Mouse (Mus musculus): ENCODE measurements around the gene Vamp3. TPM values are rescaled to one million over a fixed set of nuclear protein-coding genes. Genes with fewer than 3 reads are reported as not detected.

Vamp3 gene
- total RNA-seq, 1 experiment from 2014 or later, result 86.8 TPM

DNA sequence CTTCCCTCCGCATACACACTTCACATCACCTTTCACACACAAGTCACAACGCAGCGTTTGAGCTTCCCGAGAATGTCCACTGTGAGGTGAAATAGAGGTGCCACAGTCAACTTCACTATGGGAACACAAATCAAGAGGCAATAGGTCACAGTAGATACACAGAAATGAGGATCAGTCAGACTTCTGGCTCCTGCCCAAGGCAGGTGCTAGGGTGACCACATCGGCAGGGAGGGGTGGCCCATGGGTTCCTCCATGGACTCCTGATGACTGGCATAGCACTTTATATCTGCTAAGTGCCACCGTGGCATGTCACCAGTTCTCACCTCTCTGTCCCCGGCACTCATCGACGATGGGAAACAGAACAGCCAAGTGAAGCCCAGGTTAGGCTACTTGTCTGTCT, 59.1 kb downstream of the Vamp3 start:
- no peak for ATAC-seq (replicated peaks in 1 of 2; ENCODE audit: insufficient read depth in 1 of 2, low FRiP score in 2 of 2, low TSS enrichment in 1 of 2, low read depth in 1 of 2, poor library complexity in 2 of 2, severe bottlenecking in 2 of 2)

Other genes with a start within 250 kb of the Vamp3 start
- 2.1 and 2.5 TPM in 2 replicates for gene Errfi1, start 204.0 kb downstream of the Vamp3 start, total RNA-seq (2017)
- gene Park7, start 143.5 kb downstream of the Vamp3 start, total RNA-seq (2017), result 354 and 401 TPM in 2 replicates
- 1.3 TPM in 1 of 2 replicates, not detected in the other for gene Tnfrsf9, start 143.4 kb downstream of the Vamp3 start, total RNA-seq (2017)
- not detected in 2 replicates for gene Uts2, start 60.9 kb downstream of the Vamp3 start, total RNA-seq (2017)
- gene Per3, start 13.3 kb downstream of the Vamp3 start, total RNA-seq (2017), result 10.0 and 11.0 TPM in 2 replicates
- gene Gm13090, start 31.6 kb upstream of the Vamp3 start, total RNA-seq (2017), result not detected in 2 replicates

All from hematopoietic stem cell, adult 5-6 weeks (primary cell).